Mouse (Mus musculus) natural killer cell, adult 2 months (primary cell): ENCODE measurements around the gene Krtap3-3.
"Not testable (repeated sequence)": the region's sequence is repeated elsewhere in the genome, so short reads cannot be mapped to it uniquely, and the experiment has no call there.

Source experiments
- DNase-seq, 2 experiments: peaks; one replicate each; pipeline ENCODE4 v3.0.0; 2022; ENCODE audit warnings: low spot score in 2 of 2

Krtap3-3 gene

DNA sequence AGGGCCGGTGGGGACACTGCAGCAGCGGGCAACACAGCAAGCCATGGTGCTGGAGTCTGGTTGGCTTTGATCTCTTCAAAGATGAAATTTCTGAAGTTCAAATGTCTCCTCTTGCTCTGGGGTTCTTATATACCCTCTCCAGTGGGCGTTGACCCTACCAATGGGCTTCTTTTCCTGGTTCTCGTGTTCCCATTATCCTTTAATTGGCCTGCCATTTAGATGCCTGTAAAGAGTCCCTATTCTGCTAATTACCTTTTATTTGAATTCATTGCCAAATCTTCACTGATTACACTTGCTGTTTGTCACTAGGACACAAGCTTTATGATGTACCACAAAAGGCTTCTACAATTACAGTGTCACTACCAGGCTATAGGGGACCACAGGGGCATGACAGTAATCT lies at the start of gene Krtap3-3:
TSS of gene Krtap3-3 (minus strand) at position 101 of the 400 bp plus-strand sequence.
- no peak for DNase-seq

DNA sequence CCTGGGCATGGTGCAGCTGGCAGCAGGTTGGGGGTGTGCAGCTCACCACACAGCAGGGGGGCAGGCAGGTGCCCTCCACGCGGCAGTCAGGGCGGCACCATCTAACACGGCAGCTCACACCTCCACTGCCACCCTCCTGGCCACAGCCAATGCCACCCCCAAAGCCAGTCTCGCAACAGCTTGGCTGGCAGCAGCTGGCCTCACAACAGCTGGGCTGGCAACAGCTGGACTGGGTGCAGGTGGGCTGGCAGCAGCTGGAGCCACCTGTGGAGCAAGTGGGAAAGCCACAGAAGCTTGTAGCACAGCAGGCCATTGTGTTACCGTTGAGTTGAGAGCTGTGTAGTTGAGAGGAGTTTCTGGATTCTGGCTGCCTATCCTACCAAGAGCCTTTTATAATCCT lies 47.1 kb upstream of the Krtap3-3 start, which contains the start of gene Krtap9-3:
TSS of gene Krtap9-3 (minus strand) at position 364 of the 400 bp plus-strand sequence.
- DNase-seq, result not testable (repeated sequence)

DNA sequence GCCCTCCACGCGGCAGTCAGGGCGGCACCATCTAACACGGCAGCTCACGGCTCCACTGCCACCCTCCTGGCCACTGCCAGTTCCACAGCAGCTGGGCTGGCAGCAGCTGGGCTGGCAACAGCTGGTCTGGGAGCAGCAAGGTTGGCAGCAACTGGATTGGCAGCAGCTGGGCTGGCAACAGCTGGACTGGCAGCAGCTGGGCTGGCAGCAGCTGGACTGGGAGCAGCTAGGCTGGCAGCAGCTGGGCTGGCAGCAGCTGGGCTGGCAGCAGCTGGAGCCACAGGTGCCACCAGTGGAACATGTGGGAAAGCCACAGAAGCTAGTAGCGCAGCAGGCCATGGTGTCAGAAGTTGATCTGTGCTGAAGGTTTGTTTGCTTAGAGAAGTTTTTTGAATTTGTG lies 40.3 kb upstream of the Krtap3-3 start, which contains the start of gene Krtap1-3:
TSS of gene Krtap1-3 (minus strand) at position 359 of the 400 bp plus-strand sequence.
- no peak for DNase-seq

DNA sequence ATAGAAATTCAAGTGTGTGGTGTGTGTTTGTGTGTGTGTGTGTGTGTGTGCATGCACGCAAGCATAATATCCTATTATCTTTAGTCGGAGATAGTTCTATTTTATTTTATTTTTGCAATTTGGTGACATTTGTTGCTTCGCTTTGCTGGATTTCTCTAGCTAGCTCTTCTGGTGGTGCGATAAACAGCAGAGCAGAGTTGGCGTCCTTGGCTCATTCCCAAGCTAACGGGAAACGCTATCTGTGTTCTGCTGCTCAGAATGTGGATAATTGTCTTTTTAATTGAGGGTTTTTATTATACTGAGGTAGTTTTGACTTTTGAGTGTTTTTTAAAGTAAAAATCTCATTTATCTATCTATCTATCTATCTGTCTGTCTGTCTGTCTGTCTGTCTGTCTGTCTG lies 34.4 kb upstream of the Krtap3-3 start:
- DNase-seq, result no peak

DNA sequence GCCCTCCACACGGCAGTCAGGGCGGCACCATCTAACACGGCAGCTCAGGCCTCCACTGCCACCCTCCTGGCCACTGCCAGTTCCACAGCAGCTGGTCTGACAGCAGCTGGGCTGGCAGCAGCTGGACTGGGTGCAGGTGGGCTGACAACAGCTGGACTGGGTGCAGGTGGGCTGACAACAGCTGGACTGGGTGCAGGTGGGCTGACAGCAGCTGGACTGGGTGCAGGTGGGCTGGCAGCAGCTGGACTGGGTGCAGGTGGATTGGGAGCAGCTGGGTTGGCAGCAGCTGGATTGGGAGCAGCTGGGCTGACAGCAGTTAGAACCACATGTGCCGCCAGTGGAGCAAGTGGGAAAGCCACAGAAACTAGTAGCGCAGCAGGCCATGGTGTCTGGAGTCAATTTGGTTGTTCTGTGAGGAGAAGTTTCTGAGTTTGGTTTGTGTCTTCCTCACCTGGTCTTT lies 32.6 kb upstream of the Krtap3-3 start, which contains the start of gene Krtap1-4:
TSS of gene Krtap1-4 (minus strand) at position 410 of the 460 bp plus-strand sequence.
- no peak for DNase-seq

DNA sequence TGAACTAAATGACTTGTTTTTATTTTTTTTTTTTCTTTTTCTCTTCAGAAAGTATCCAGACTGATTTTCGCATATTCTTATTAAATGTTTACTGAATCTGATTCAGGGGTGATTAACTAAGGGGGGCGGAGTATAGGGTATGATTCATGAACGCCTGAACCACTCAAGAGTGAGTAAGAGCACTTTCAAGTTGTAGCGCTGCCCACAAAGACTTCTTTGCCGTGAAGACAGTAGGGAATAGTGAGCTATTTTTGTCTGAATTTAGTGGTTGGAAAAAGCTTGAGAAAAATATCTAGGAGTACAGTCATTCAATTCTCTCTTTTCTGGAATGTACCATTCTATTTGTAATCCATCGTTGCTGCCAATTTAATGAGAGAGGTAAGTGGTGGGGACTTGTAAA lies 30.9 kb upstream of the Krtap3-3 start:
- DNase-seq, result no peak

DNA sequence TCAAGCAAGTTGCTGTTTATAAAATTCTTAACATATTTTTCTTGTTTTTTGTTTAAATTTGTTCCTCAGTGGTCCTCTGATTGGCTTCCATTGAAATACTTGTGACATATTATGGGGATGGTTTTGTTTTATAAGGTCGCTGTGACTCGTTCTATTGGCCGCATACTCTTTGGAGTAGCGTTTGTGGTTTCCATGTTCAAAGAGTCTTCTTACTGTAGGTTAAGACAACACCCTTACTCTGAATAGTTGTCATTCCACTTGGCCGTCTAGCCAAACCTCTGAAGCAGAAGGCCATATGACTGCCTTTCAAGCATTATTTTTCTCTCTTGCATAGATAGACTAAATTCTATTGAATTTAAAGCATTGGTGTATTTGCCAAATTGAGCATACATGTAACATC lies 30.4 kb upstream of the Krtap3-3 start:
- no peak for DNase-seq

DNA sequence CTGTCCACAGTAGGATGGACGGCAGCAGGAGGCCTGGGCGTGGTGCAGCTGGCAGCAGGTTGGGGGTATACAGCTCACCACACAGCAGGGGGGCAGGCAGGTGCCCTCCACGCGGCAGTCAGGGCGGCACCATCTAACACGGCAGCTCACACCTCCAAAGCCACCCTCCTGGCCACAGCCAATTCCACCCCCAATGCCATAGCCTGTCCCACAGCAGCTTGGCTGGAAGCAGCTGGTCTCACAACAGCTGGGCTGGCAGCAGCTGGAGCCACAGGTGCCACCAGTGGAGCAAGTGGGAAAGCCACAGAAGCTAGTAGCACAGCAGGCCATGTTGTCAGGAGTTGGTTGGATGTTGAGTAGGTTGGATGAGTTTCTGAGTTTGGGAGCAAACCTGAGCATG lies 30.0 kb upstream of the Krtap3-3 start, which contains the start of gene Krtap1-5:
TSS of gene Krtap1-5 (minus strand) at position 381 of the 400 bp plus-strand sequence.
- DNase-seq, result no peak

DNA sequence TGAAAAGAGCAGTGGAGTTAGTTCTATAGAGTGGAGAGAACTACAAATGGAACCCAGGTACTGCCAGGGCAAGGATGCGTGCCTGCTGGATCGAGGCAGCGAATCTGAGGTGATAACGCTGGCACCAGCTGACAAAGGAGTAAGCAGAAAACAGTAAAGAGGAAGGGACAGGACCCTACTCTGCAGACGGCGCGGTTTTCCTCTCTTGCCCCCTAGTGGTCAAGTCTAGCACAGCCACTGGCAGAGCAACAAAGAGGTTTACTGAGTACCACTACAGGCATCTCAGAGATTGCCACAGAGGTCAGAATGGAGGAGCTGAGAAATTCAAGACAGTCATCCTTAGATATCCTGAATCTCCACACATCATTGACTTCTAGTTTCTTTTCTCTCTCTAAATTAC lies 23.4 kb upstream of the Krtap3-3 start:
- peak; percentile 12 to 40 for DNase-seq

DNA sequence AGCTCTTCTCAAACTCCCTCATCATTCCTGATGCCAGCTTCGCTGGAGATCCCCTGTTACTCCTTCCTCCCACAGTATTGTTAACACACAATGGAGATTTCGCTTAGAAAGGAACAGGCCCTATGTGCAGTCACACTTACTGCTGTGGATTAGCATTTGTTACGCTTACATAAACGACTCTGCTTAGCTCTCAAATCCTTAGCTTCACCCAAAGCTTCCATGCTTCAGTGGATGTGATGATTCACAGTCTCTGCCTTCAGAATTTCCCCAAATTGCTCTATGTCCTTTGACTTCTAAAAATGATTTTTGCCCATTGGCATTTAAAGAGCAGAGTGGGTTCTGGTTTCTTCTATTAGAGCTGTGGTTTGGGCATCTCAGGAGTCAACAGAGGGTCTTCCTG lies 22.5 kb upstream of the Krtap3-3 start:
- DNase-seq, result no peak

DNA sequence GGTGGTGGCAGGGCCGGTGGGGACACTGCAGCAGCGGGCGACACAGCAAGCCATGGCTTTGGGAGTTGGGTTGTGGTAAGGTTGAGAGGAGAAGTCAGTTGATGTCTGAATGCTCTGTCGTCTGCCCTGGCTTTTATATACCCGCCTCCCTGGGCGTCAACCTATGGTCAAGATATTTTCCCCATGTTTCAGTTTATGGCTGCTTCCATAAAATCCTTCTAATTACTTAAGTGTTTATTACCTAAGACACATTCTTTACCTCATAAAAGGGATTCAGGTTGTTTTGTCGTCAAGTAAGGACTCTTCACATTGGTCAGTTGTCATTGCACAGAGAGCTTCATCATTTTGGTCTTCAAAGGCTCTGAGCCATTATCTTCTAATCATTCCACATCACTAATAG lies 15.9 kb upstream of the Krtap3-3 start, which contains the start of gene Krtap3-1:
TSS of gene Krtap3-1 (minus strand) at position 101 of the 400 bp plus-strand sequence.
- DNase-seq, result no peak

DNA sequence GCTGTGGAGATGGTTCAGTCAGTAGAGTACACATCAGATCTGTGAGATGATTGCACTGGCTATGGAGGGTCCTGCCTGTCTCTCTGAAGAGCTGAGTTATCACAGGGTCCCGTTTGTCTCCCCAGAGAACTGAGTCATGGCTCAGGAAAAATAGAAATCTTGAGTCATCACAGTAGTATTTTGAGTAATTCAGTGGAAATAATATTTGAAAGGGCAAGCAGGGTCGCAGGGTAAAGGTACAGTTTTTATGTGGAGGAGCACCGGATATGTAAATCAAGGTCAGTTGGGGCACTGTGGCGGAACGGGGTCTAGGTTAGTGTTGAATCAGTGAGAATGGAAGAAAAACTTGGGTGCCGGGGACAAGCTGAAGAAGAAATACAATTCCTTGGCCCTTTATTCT lies 11.9 kb upstream of the Krtap3-3 start:
- DNase-seq, result no peak

DNA sequence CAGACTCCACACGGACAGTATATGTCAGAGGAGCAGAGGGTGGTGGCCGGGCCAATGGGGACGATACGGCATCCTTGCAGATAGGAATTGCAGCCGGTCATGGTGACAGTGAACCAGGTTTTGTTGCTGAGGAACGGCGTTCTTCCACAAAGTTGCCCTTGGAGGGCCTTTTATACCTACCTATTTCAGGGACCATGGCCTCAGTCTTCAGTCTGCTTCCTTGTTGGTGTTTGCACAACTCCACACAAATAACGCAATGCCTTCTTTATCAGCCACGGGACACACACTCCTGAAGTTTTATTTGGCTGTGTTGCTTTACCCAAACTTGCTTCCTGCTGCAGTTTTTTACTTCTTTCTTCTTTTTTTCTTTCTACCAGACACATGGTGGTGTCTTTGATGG lies 8.7 kb upstream of the Krtap3-3 start, which contains the start of gene Gm11939:
TSS of gene Gm11939 (minus strand) at position 101 of the 400 bp plus-strand sequence.
- DNase-seq, result no peak

DNA sequence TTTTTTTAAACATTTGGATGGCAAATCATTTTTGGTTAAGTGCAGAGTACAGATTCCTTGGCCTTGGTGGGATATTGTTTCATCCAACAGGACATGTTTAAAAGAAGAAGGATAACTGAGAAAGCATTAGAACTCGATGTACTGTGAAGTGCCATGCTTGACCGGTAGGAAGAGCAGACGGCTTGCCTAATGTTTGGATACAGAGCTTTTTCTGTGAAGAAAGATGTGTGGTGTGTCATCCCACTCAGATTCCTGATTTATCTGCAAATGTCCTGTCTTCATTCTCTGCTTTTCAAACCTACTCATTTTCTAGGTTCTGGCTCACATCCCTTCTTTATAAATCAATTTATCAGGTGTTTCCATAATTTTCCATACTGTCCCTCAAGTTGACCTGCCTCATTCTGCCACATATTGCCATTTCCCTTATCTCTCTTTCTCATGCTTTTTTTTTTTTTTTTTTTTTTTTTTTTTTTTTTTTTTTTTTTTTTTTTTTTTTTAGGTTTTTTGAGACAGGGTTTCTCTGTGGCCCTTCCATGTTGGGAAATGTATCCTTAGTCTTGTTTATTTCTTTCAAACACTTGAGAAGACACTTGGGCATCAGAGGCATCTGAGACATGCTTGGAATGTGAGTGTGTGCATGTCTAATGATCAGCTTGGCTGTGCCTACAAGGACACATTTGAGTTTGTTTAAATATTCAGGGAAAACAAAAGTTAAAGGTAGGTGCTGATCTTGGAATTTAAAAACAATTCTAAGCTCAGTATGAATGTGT lies 7.5 kb upstream of the Krtap3-3 start:
- DNase-seq, result no peak

DNA sequence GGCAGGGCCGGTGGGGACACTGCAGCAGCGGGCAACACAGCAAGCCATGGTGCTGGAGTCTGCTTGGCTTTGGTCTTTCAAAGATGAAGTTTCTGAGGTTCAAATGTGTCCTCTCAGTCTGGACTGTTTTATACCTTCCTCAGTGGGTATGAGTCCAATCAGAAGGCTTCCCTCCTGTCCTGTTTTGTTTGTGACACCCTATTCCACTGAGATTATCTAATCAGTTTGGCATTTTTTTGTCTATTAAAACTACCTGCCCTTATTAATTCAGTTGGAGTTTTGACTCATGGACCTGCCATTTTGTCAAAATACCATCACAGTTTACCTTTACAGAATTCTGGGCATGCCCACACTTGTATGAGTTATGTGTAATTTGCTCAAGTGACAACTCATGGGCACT lies 6.1 kb upstream of the Krtap3-3 start, which contains the start of gene Krtap3-2:
TSS of gene Krtap3-2 (minus strand) at position 101 of the 400 bp plus-strand sequence.
- DNase-seq, result no peak

DNA sequence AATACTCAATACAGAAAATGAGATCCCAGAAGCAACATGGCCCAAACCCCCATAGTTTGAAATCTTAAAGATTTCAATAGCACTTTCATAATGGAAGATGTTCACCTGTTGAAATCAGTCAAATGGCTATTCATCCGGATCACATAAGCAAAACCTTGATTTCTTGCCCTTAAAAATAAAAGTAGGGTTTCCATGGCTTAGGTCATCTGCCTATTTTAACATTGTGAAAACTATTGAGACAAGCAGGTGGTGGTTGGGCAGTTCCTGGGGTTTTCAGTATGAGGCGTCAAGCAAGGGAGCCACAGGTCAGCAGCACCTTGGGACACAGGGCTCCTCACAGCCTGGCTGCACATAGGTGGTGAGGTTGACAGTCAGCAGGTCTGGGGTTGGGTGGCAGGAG lies 5.5 kb upstream of the Krtap3-3 start:
- DNase-seq, result no peak

DNA sequence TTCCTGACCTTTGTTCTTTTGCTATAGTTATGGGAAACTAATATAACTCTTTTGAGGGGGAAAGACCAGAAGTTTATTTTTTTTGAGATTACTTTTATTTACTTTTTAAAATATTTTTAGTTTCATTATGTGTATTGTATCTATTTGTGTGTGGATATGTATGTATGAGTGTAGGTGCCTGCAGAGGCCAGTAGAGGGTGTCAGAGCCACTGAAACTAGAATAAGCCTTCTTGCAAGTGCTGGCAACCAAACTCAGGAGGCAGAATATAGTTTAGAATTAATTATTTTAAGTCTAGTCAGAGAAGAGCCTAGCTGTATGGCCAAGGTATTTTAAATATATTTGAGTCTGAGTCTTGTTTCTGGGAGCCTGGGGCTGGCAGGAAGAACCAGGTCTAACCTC lies 2.8 kb downstream of the Krtap3-3 start:
- DNase-seq, result no peak

DNA sequence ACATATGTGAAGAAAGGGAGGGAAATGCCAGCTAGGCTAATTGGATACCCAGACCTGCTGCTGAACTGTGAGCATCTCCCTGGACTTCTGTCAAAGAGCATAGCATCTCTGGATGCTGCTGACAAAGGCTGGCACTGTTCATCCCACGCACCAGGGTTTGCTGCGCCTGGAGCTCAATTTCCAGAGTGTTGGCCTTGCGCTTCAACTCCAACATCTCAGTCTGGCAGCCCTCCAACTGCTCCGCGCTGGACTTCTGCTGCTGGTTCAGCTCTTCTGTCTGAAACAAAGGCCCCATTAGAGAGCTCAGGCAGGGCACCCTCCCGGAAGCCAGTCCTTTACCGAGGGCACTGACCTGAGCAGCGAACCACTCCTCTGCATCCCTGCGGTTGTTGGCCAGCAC lies 10.9 kb downstream of the Krtap3-3 start:
- no peak for DNase-seq

DNA sequence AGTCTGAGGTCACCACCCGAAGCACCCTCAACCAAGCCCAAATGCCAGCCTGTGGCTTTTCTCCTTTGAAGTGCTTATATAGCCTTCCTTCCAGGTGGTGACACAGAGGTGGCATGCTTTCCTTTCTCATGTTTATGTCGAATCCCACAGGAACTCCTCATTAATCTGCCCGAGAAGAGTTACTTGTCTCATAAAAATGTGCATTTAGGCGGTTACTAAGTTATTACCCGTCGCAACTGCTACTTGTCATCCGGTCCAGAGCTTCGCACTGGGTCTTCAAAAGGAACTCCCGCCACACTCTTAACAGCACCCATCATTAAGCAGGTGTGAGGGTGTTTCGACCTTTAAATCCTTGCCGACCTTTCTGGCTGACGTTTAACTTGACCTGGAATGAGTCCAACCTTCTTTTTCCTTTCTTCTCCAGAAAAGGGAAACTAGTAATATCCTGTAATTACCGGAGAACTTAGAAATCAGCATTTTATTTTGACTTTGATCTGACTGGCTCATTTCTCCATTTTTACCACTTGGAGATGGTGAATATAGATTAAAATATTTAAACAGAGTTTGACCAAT lies 29.3 kb downstream of the Krtap3-3 start, which contains the start of gene Krt39:
TSS of gene Krt39 (minus strand) at position 51 of the 573 bp plus-strand sequence.
- no peak for DNase-seq

DNA sequence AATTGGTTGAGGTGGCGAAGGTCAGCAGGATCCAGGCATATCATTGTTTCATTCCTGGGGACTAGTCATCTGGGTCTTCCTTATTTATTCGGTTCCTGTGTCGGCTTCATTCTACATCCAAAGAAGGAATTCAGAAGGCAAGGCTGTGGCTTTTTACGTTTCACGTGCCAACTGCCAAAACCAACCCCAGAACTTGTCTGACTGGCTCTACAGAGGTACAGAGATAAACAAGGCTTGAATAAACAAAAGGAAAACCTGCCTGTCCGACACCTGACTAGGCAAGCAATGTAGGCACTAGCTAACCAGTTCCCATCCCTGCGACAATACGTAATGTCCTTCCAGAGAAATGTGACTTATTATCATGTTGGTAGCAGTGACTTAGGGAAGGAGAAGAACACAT lies 36.6 kb downstream of the Krtap3-3 start:
- no peak for DNase-seq
